Mouse (Mus musculus): Measurements from ENCODE around the gene Fscn3. TPM values are rescaled to one million over a fixed set of nuclear protein-coding genes. Genes with fewer than 3 reads are reported as not detected.

Gene Fscn3
- polyA plus RNA-seq, 1 experiment from 2014 or later: not detected

DNA sequence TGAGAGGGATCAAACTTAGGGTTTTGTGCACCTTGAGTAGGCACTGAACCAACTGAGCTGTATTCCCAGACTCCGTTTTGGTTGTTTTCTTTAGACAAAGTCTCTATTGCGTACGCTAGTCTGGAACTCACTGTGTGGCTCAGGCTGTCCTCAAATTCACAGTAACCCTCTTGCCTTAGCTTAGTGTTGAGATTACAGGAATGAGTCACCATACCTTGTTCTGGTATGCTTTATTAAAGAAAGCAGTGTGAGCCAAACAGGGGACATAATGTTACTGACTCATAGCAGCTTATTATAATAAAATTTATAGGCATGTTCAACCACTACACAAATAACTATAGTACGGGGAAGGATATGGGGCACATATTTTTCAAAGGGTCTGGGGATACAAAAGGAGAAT, 46.6 kb downstream of the Fscn3 start:
- Histone ChIP-seq H3K4me3 (no peak overlapping the region), H3K4me2 (no peak overlapping the region), H3K36me3 (no peaks in the 10 kb centered on the region), H3K27ac (replicated peaks) (no peak overlapping the region), H3K9ac (no peak overlapping the region), H3K9me3 (no peaks in the 10 kb centered on the region), H3K4me1 (replicated peaks) (0 out of 2 replicates have a peak, but pooled peaks cover 4% of the 10 kb centered on the region), H3K27me3 (no peaks in the 10 kb centered on the region)
- WGBS: 93% methylated on average over 4 of the region's 4 CpGs
- ATAC-seq (ENCODE audit: low FRiP score, low read depth): no peak

DNA sequence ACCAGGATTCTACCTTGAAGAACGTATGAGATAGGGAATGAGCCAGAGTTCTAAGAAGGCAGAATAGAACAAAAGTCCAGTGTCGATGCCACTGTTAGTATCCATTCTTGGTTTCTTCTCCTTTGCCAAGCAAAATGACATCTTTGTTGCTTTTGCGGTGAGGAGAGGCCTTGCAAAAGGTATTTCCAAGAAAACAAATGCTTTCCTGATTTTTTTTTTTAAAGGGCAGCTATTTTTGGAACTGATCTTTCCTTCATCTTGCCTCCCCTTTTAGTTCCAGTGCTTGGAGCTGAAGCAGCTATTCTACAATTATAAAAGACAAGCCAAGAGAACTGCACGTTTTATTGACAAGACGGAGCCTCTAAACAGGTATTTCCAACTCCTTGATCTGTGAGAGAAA, 47.2 kb downstream of the Fscn3 start, which contains the start of gene Snd1:
TSS of gene Snd1 (plus strand) at position 301 of the 400 bp plus-strand sequence.
- 86% methylated on average over 5 of the region's 5 CpGs for WGBS
- no peaks in the 10 kb centered on the region for H3K27me3 ChIP-seq
- no peak within 1 kb of the TSS for H3K27ac ChIP-seq (replicated peaks)
- no peaks in the 10 kb centered on the region for H3K9me3 ChIP-seq
- no peak for ATAC-seq (ENCODE audit: low FRiP score, low read depth)
- no peak within 1 kb of the TSS for H3K9ac ChIP-seq
- H3K36me3 ChIP-seq: no peaks in the 10 kb centered on the region
- 0 out of 2 replicates have a peak, but pooled peaks cover 5% of the 10 kb centered on the region for H3K4me1 ChIP-seq (replicated peaks)
- no peak within 1 kb of the TSS for H3K4me3 ChIP-seq
- no peak within 1 kb of the TSS for H3K4me2 ChIP-seq

DNA sequence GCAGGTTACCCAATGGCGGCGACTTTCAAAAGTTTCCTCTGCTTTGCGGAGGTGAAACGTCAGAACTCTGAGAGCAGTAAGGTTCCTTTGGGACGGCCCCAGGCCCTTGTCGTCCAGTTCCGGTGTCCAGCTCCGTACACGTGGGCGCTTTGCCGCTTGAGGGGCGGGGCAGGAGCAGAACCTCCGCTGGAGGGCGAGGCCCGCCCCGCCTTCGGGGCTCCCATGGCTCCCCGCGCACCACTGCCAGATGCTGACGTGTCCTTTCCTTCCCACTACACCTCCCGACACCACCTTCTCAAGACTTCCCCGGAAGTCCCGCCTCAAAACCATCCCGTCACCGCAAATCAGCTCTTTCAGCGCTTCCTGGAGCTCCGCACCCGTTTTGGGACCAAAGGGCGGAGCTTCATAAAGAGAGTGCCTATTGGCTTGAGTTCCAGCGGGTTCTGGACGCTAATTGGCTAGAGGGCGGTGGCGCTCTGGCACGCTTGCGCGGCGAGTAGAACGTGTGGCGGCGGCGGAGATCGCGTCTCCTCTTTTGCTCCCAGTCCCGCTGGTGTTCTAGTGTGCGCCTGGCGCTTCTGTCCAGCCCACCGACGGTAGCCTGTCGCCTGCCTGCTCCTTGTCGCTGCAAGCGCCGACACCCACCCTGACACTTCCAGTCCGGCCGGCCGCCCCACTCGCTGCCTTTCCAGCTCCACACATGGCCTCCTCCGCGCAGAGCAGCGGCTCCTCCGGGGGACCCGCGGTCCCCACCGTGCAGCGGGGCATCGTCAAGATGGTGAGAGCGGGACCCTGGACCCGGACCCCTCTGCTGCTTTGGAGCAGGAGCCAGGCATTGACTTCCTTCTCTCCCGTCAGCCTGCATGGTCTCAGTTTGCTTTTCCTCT, 52.5 kb downstream of the Fscn3 start:
- Histone ChIP-seq H3K4me2 (peak overlapping the region; percentile 92), H3K9me3 (no peaks in the 10 kb centered on the region), H3K4me3 (peak overlapping the region; percentile 94), H3K9ac (peak overlapping the region; percentile 78), H3K27me3 (no peaks in the 10 kb centered on the region), H3K36me3 (no peaks in the 10 kb centered on the region), H3K27ac (replicated peaks) (peak overlapping the region; percentile 82), H3K4me1 (replicated peaks) (peaks cover 30% of the 10 kb centered on the region)
- WGBS: under 1% methylated on average over 68 of the region's 68 CpGs
- ATAC-seq (ENCODE audit: low FRiP score, low read depth): peak; percentile 99

DNA sequence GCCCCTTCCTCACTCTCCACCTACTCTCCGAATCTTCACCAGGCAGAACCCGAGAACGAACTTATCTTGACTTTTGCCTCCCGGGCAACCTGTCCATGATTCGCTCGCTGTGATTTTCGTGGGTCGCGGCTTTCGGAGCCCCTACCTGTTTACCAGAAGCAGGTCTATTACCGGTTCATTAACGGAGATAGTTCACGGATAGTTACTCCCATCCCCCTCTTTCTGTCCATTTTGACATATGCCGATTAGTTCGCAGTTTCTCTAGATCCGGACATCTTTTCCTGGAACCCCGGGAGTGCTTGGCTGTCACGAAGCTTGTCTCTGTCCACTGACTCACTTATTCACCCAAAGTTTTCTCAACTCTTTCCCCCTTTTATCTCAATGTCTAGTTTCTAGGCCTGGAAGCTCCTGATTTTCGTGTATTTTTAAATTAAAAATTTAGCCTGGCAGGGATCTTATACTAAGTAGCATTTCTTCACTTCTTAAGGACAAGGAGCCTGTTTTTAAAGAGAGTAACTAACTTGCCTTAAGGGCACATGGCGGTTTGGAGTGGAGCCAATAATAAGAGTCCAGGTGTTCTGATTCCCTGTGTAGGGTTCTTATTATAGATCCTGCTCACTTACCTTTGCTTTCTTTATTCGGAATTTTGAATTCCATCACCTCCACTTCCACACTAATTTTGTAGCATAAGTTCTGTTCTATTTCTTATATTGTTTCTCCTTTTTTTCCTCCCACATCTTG, 53.3 kb downstream of the Fscn3 start:
- ATAC-seq (ENCODE audit: low FRiP score, low read depth): no peak
- Histone ChIP-seq H3K4me2 (peak overlapping the region; percentile 92), H3K9me3 (no peaks in the 10 kb centered on the region), H3K4me3 (peak overlapping the region; percentile 94), H3K4me1 (replicated peaks) (peaks cover 30% of the 10 kb centered on the region), H3K27me3 (no peaks in the 10 kb centered on the region), H3K9ac (peak overlapping the region; percentile 78), H3K27ac (replicated peaks) (peak overlapping the region; percentile 82), H3K36me3 (no peaks in the 10 kb centered on the region)
- WGBS: 8% methylated on average over 21 of the region's 21 CpGs

DNA sequence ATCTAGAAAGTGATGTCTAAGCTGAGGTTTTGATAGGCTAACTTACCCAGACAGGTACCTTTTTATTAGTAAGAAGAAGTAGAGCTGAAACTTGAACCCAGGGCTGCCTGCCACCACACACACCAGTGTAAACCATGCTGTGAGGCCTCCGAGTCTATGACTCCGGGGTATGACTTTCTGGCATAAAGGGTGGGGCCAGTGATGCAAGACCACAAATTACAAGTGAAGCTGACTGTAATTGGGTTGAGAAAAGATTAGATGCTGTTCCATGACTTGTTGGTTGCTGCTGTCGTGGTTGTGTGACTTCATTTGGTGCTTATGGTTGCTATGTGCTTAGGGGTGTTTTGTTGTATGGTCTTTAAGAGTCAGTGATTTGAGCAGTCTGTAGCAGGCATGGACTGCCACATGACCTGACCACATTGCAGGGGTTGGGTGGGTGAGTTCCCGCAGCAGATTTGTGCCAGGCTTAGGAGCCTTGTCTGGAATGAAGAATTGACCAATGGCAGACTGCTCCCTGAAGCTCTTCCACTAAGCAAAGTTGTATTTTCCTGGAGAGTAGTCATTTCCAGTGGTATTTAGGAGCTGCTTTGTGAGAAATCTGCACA, 55.2 kb downstream of the Fscn3 start:
- H3K4me1 ChIP-seq (replicated peaks): peaks cover 30% of the 10 kb centered on the region
- no peaks in the 10 kb centered on the region for H3K27me3 ChIP-seq
- no peak for ATAC-seq (ENCODE audit: low FRiP score, low read depth)
- H3K9me3 ChIP-seq: no peaks in the 10 kb centered on the region
- H3K36me3 ChIP-seq: no peaks in the 10 kb centered on the region
- H3K27ac ChIP-seq (replicated peaks): no peak overlapping the region
- H3K4me3 ChIP-seq: no peak overlapping the region
- H3K4me2 ChIP-seq: no peak overlapping the region
- H3K9ac ChIP-seq: no peak overlapping the region
- WGBS: 86% methylated on average over 4 of the region's 4 CpGs

DNA sequence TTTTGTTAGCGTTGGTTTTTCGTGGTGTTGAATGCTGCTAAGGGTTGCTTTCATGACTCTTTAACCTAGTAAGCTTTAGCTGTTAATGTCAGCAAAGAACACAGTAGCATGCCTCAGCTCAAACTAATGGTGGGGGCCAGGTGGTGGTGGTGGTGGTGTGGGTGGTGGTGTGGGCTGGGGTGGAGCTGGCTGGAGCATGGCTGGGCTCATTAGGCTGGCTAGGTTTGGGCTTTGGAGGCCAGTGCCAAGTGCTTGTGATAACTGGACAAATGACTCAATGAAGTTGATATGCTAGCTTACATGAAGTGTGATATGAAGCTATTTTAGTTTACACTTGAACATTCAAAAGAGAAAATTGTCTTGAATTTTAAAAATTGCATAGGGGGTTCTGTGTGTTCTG, 58.4 kb downstream of the Fscn3 start:
- no peaks in the 10 kb centered on the region for H3K27me3 ChIP-seq
- H3K36me3 ChIP-seq: no peaks in the 10 kb centered on the region
- H3K4me1 ChIP-seq (replicated peaks): peaks cover 22% of the 10 kb centered on the region
- no peak overlapping the region for H3K4me3 ChIP-seq
- no peak overlapping the region for H3K9ac ChIP-seq
- no peak for ATAC-seq (ENCODE audit: low FRiP score, low read depth)
- WGBS: 82% methylated on average over 2 of the region's 2 CpGs
- H3K9me3 ChIP-seq: no peaks in the 10 kb centered on the region
- no peak overlapping the region for H3K27ac ChIP-seq (replicated peaks)
- no peak overlapping the region for H3K4me2 ChIP-seq

DNA sequence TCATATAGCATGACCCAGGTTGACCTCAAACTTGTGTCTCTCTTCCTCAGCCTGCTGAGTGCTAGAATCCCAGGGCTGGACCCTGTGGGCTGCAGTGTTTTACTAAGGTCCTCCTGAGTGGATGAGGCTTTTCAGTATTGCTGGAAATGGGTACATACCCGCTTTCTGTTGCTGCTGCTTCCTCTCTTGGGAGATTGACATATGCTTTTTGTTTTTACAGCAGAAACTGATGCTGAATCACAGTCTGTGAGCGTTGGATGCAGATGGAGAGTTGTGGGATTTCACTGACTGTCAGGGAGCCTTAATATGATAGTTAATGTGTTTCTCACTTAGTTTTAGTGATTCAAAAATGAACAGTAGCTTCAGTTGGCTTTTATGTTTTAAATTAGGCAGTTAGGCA, 58.9 kb downstream of the Fscn3 start:
- ATAC-seq (ENCODE audit: low FRiP score, low read depth): no peak
- peaks cover 17% of the 10 kb centered on the region for H3K4me1 ChIP-seq (replicated peaks)
- no peak overlapping the region for H3K4me2 ChIP-seq
- H3K9me3 ChIP-seq: no peaks in the 10 kb centered on the region
- no peak overlapping the region for H3K27ac ChIP-seq (replicated peaks)
- H3K27me3 ChIP-seq: no peaks in the 10 kb centered on the region
- no peaks in the 10 kb centered on the region for H3K36me3 ChIP-seq
- 73% methylated on average over 2 of the region's 2 CpGs for WGBS
- H3K4me3 ChIP-seq: no peak overlapping the region
- H3K9ac ChIP-seq: no peak overlapping the region

DNA sequence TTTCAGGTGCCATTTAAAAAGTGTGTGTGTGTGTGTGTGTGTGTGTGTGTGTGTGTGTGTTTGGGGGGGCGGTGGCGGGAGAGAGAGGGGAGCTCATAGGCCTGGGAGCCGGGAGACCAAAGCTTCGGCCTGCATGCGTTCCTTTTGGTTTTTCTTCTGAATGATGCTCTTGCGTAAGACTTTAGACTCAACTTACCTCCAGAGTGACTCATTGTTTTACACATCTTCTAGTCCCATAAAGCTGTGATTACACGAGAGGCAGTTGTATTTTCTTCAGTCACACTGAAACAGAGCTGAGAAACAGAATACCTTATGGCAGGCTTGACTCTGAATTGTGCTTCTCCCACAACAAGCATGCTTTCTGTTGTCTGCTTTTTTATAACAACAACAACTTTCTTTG, 59.3 kb downstream of the Fscn3 start:
- Histone ChIP-seq H3K27me3 (no peaks in the 10 kb centered on the region), H3K27ac (replicated peaks) (no peak overlapping the region), H3K9ac (no peak overlapping the region), H3K4me1 (replicated peaks) (peaks cover 13% of the 10 kb centered on the region), H3K36me3 (no peaks in the 10 kb centered on the region), H3K4me2 (no peak overlapping the region), H3K9me3 (no peaks in the 10 kb centered on the region), H3K4me3 (no peak overlapping the region)
- WGBS: 88% methylated on average over 7 of the region's 7 CpGs
- ATAC-seq (ENCODE audit: low FRiP score, low read depth): no peak

Other genes with a start within 250 kb of the Fscn3 start
- gene Zfp800, start 29.8 kb upstream of the Fscn3 start, polyA plus RNA-seq (2015; fragmentation: Nextera tagmentation; extraction: Ambion mirVana): 22.4 and 24.6 TPM in 2 replicates
- gene Arf5, start 4.2 kb upstream of the Fscn3 start, polyA plus RNA-seq (2015; fragmentation: Nextera tagmentation; extraction: Ambion mirVana): 414 and 437 TPM in 2 replicates
- gene Gcc1, start 601 bp downstream of the Fscn3 start, polyA plus RNA-seq (2015; fragmentation: Nextera tagmentation; extraction: Ambion mirVana): 10.9 and 11.0 TPM in 2 replicates
- not detected in 2 replicates for gene Pax4, start 21.6 kb downstream of the Fscn3 start, polyA plus RNA-seq (2015; fragmentation: Nextera tagmentation; extraction: Ambion mirVana)
- gene Snd1, start 47.4 kb downstream of the Fscn3 start, polyA plus RNA-seq (2015; fragmentation: Nextera tagmentation; extraction: Ambion mirVana): 72.9 and 76.4 TPM in 2 replicates

All from hindbrain, embryonic 15.5 days (tissue).